Mouse (Mus musculus) left cerebral cortex, adult 11 months (tissue): Measurements from ENCODE around the gene Noa1.

ENCODE experiments used
- DNase-seq: peaks from one replicate; pipeline ENCODE4 v3.0.0; 2022; ENCODE audit warnings: low spot score

Gene Noa1

GRCm38 (mm10) chr5:77309924-77310772 lies at the start of gene Noa1, which contains the start of gene Polr2b:
Noa1 (minus strand) TSS chr5:77310084.
Polr2b (plus strand) TSS chr5:77310147.
- DNase-seq = peak; percentile 94

GRCm38 (mm10) chr5:77358347-77358746 lies 48.5 kb upstream of the Noa1 start:
- no peak for DNase-seq

GRCm38 (mm10) chr5:77357405-77358149 lies 47.7 kb upstream of the Noa1 start:
- DNase-seq = no peak

GRCm38 (mm10) chr5:77355307-77356265 lies 45.7 kb upstream of the Noa1 start:
- DNase-seq = no peak

GRCm38 (mm10) chr5:77354361-77354787 lies 44.5 kb upstream of the Noa1 start:
- DNase-seq = peak; percentile 75

GRCm38 (mm10) chr5:77351691-77352090 lies 41.8 kb upstream of the Noa1 start:
- no peak for DNase-seq

GRCm38 (mm10) chr5:77349971-77350658 lies 40.2 kb upstream of the Noa1 start:
- DNase-seq = no peak

- DNase-seq = no peak
Measured at GRCm38 (mm10) chr5:77348901-77349300, 39.0 kb upstream of the Noa1 start.

GRCm38 (mm10) chr5:77340033-77340432 lies 30.1 kb upstream of the Noa1 start:
- no peak for DNase-seq

- DNase-seq = no peak
Measured at GRCm38 (mm10) chr5:77330154-77330553, 20.3 kb upstream of the Noa1 start.

- no peak for DNase-seq
Measured at GRCm38 (mm10) chr5:77324936-77325335, 15.1 kb upstream of the Noa1 start.

- no peak for DNase-seq
Measured at GRCm38 (mm10) chr5:77314986-77315385, 5.1 kb upstream of the Noa1 start.

GRCm38 (mm10) chr5:77314206-77314605 lies 4.3 kb upstream of the Noa1 start:
- no peak for DNase-seq

- DNase-seq = no peak
Measured at GRCm38 (mm10) chr5:77309051-77309906, 605 bp downstream of the Noa1 start.

- no peak for DNase-seq
Measured at GRCm38 (mm10) chr5:77307821-77308553, 1.9 kb downstream of the Noa1 start.

- no peak for DNase-seq
Measured at GRCm38 (mm10) chr5:77301296-77301903, 8.5 kb downstream of the Noa1 start.

GRCm38 (mm10) chr5:77299486-77299885 lies 10.4 kb downstream of the Noa1 start:
- DNase-seq = no peak

GRCm38 (mm10) chr5:77292803-77293522 lies 16.9 kb downstream of the Noa1 start:
- no peak for DNase-seq

GRCm38 (mm10) chr5:77290606-77291005 lies 19.3 kb downstream of the Noa1 start:
- no peak for DNase-seq
